Mouse (Mus musculus) hindbrain, embryonic 10.5 days (tissue): ENCODE data around the gene Actr1a. TPM values are rescaled to one million over a fixed set of nuclear protein-coding genes. Genes with fewer than 3 reads are reported as not detected.

ENCODE experiments used
- DNase-seq: peaks from one replicate; pipeline ENCODE4 v3.0.0-alpha.2; 2017; ENCODE audit warnings: low spot score
- H3K27ac ChIP-seq: fragments of 300-500 bp; sonication (generic); 2 replicates; pipeline ENCODE4 v1.5.1; 2016; ENCODE audit warnings: mild to moderate bottlenecking, moderate library complexity
- H3K27me3 ChIP-seq: fragments of 300-500 bp; sonication (generic); 2 replicates; pipeline ENCODE4 v1.6.1; 2016; ENCODE audit warnings: mild to moderate bottlenecking; ENCODE audit not compliant: poor library complexity, insufficient read depth, severe bottlenecking
- H3K36me3 ChIP-seq: fragments of 300-500 bp; sonication (generic); 2 replicates; pipeline ENCODE4 v1.6.1; 2016; ENCODE audit warnings: mild to moderate bottlenecking, moderate library complexity
- H3K4me1 ChIP-seq: fragments of 300-500 bp; sonication (generic); replicated peaks from 2 replicates; pipeline ENCODE4 v1.6.1; 2016; ENCODE audit warnings: mild to moderate bottlenecking
- H3K4me3 ChIP-seq: fragments of 300-500 bp; sonication (generic); 2 replicates; pipeline ENCODE4 v1.5.1; 2016; ENCODE audit warnings: mild to moderate bottlenecking, moderate library complexity
- H3K9me3 ChIP-seq: fragments of 300-500 bp; sonication (generic); 2 replicates; pipeline ENCODE4 v1.6.1; 2016; ENCODE audit warnings: mild to moderate bottlenecking, moderate library complexity
- WGBS: fragments of 180-500 bp; shearing (Covaris S2); methylation state at CpG from one replicate; pipeline ENCODE4 v1.1.7; 2016; 5-methylcytosine and 5-hydroxymethylcytosine counted together
- polyA plus RNA-seq: library from polyadenylated mRNA; unstranded; fragments of >200 nt; fragmentation: Nextera tagmentation; extraction: Ambion mirVana; gene quantifications from 2 replicates; pipeline ENCODE4 v1.2.1, GENCODE M21; 2016

The Actr1a gene
- polyA plus RNA-seq, 1 experiment from 2014 or later: 229 TPM

DNA sequence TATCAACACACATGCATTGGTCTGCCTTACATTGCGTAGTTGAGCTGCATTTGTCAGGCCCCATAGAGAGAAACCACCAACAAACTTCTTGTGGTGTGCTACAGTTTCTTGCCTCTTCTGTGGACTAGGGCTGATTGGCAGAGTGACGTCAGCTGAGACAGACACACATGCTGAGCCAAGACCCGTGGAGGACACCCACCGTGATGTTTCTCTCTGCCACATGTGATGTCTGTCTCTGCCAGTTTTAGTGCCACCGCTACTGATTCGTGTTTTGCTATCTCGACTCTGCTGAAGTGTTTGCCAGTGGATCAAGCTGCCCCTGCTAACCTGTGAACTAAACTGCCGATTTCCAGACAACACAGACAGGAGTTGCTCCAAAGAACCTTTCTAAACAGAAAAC is 33.4 kb downstream of the Actr1a start:
- DNase-seq: no peak
- WGBS: 85% methylated on average over 8 of the region's 8 CpGs
- no peak overlapping the region for H3K27ac ChIP-seq

DNA sequence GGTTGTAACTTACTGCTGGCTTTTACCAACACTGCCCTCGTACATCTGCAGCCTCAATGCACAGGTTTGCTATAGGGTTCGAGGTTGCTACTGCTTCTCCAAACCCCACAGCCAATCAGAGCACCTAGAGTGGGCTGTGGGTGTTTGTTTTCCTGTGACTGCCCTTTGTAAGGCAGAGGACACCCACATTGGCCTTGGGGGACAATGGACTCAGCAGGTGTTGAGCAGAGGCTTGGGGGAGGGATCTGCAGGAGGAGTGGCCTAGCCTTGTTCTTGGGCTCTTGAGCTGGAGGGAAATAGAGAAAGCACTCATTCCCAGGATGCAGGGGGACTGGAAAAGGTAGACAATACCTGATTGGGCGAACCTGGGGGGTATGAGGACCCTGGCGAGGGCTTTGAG is 37.2 kb downstream of the Actr1a start:
- Histone ChIP-seq H3K9me3 (no peaks in the 10 kb centered on the region), H3K27ac (no peak overlapping the region), H3K36me3 (no peaks in the 10 kb centered on the region), H3K27me3 (peaks cover 23% of the 10 kb centered on the region), H3K4me1 (peaks cover 22% of the 10 kb centered on the region), H3K4me3 (0 out of 2 replicates have a peak overlapping the region, but pooled peaks have one; percentile 69)
- 55% methylated on average over 4 of the region's 4 CpGs for WGBS
- no peak for DNase-seq

More for the DNA sequence above, 33.4 kb downstream of the Actr1a start:
- no peak overlapping the region for H3K4me3 ChIP-seq
- peaks cover 18% of the 10 kb centered on the region for H3K27me3 ChIP-seq
- no peaks in the 10 kb centered on the region for H3K9me3 ChIP-seq
- H3K4me1 ChIP-seq: peaks cover 14% of the 10 kb centered on the region
- no peaks in the 10 kb centered on the region for H3K36me3 ChIP-seq

DNA sequence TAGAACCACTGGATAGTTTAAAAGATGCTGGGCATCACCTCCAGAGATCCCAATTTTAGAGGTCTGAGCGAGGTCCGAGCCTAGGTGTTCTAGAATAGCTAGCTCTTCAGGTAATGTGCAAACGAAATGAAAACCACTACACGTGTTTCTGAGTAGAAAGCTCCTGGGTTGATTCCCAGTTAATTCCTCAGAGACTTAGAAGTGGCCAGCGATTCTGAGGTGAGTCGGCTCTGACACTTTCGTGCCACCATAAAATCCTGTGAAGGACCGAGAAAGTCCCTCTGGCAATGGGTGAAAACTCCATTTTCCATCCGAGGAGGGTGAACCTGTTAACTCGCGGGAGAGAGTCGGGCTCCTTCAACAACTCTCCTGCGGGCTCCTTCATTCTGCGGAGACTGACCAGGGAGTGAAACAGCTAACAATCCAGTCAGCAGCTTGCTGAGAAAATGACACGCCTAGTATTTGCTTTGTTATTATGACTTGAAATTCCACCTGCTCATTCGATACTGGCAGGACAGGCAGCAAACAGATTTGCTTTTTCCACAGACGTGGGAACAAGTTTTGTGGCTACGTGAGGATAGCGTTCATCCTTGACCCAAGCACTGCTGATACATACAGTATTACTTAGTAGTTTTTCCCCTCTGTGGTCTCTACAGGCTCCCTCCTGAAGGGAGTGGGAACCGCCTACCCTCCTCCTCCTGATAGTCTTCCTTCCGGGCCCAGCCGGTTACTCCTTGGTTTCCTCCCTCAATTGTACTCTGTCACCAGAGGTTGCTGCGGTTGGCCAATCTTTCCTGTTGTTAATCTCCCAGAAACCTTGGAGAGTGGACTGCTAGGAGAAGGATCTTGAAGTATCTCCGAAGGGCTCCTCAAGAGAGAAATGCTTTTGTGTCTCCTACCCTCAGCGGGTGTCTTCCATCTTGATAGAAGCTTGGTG is 37.9 kb downstream of the Actr1a start:
- no peaks in the 10 kb centered on the region for H3K9me3 ChIP-seq
- no peaks in the 10 kb centered on the region for H3K36me3 ChIP-seq
- H3K27ac ChIP-seq: peak overlapping the region; percentile 83; the same call in 1 of the 2 replicates
- H3K27me3 ChIP-seq: peaks cover 30% of the 10 kb centered on the region
- no peak for DNase-seq
- H3K4me3 ChIP-seq: peak overlapping the region; percentile 69
- WGBS: 18% methylated on average over 25 of the region's 25 CpGs
- peaks cover 22% of the 10 kb centered on the region for H3K4me1 ChIP-seq

DNA sequence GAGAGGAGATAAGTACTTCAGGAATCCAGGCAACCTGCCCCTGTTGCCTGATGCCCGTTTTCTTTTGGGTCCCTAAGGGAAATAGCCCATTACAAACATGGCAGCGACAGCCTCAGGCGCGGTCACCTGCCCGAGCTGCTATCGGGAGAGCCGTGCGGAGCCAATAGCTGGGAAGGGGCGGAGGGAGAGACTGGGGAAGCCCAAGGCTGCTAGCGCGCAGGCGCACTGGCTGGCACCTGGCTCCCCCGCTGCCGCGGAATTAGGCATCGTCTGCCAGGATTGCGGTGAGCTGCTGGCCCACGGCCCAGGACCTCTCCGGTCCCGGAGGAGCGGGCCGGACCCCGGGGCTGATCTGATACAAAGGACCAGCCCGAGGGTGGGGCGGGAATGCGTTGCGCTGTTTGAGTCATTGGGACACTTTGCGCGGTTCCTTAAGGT is 38.8 kb downstream of the Actr1a start:
- peak overlapping the region; percentile 69 for H3K4me3 ChIP-seq
- WGBS: under 1% methylated on average over 29 of the region's 29 CpGs
- peaks cover 22% of the 10 kb centered on the region for H3K4me1 ChIP-seq
- H3K36me3 ChIP-seq: no peaks in the 10 kb centered on the region
- peak; percentile 85 for DNase-seq
- H3K27me3 ChIP-seq: peaks cover 34% of the 10 kb centered on the region
- H3K9me3 ChIP-seq: no peaks in the 10 kb centered on the region
- H3K27ac ChIP-seq: peak overlapping the region; percentile 83

DNA sequence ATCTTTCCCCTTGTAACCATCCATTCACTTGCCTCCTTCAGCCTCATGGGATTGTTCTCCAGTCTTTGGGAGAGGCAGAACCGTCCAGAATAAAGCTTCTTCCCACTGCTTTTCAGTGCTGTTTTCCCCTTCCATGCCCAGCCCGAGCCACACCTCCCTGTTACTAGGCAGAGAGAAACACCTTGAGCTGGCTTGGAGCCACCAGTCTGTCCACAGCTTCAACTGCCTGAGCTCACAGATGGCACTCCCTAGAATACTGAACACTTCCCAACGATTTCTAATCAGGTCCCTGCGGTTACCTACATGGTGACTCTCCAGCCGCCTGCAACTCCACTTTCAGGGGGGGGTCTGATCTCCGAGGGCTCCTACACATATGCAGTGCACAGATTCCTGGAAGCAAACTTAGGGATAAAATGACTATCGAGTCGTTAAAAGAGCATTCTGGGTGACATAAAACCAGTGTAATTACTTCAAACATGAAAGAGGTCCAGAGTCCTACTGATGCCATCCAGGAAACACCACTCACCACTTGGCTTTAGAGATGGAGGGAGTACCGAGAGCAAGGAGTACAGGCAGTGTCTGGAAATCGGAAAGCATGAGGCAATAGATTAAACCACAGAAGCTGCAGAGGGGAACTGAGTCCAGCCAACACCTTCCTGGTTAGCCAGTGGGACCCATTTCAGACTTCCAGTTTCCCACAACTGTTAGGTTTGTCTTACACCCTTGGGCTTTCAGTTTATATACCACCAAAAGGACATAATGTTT is 45.2 kb downstream of the Actr1a start, which contains the start of gene 2310034G01Rik:
TSS of gene 2310034G01Rik (minus strand) at position 135 of the 765 bp plus-strand sequence.
- H3K27ac ChIP-seq: peak within 1 kb of the TSS; percentile 89
- H3K27me3 ChIP-seq: peaks cover 62% of the 10 kb centered on the region
- no peak for DNase-seq
- H3K4me1 ChIP-seq: peaks cover 22% of the 10 kb centered on the region
- H3K36me3 ChIP-seq: no peaks in the 10 kb centered on the region
- H3K9me3 ChIP-seq: no peaks in the 10 kb centered on the region
- H3K4me3 ChIP-seq: peak within 1 kb of the TSS; percentile 73
- 64% methylated on average over 10 of the region's 10 CpGs for WGBS

DNA sequence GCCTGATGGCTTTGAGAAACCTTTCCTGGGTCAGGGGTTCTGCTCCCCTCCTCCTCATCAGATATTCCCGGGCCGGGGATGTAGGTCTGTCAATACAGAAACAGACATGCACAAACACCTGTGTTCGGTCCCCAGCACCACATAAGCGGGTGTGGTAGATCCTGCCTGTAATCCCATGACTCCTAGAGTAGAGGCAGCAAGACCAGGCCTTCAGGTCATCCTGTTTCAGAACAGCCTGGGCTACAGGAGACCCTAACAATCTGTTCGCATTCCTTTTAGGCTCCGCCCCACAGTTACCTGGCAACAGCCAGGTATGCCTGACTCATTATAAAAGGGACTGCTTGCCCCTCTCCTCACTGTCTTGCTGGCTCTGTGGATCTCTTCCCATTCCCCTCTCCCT is 46.0 kb downstream of the Actr1a start:
- 24% methylated on average over 6 of the region's 6 CpGs for WGBS
- DNase-seq: no peak
- Histone ChIP-seq H3K27ac (peak overlapping the region; percentile 89; the same call in 1 of the 2 replicates), H3K4me1 (peaks cover 22% of the 10 kb centered on the region), H3K4me3 (peak overlapping the region; percentile 73), H3K36me3 (no peaks in the 10 kb centered on the region), H3K9me3 (no peaks in the 10 kb centered on the region), H3K27me3 (peaks cover 70% of the 10 kb centered on the region)

DNA sequence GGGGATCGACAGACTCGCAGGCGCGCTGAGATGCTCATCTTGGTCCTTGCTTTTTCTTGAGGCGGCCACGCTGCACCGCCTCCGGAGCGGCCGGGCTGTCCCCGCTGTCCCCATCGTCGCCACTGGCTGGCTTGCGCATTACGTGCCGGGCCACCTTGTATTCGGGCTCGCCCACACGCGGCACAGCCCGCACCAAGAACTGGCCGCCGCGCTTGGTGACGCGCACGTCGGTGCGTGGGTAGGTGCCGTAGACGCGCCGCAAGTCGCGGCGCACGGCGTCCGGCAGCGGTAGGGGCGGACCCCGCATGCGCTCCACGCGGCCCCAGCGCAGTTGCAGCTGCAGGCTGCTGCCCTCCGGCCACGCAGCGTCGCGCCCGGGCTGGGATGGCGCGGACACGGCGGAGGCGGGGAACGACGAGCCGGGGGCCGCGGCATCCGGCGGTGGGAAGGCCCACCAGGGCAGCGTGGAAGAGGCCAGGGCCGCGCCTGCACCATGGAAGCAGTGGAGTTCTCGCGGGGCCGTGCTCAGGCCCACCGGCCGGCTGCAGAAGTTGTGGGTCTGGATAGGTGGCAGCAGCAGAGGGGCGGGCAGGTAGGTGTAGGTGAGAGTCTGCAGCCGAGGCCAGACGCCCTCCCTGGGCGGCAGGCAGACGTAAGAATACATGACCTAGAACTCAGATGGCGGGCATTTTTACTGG is 46.6 kb downstream of the Actr1a start:
- Histone ChIP-seq H3K36me3 (no peaks in the 10 kb centered on the region), H3K4me3 (peak overlapping the region; percentile 73), H3K9me3 (no peaks in the 10 kb centered on the region), H3K27me3 (peaks cover 76% of the 10 kb centered on the region), H3K27ac (peak overlapping the region; percentile 89), H3K4me1 (peaks cover 22% of the 10 kb centered on the region)
- WGBS: under 1% methylated on average over 78 of the region's 78 CpGs
- DNase-seq: peak; percentile 79

DNA sequence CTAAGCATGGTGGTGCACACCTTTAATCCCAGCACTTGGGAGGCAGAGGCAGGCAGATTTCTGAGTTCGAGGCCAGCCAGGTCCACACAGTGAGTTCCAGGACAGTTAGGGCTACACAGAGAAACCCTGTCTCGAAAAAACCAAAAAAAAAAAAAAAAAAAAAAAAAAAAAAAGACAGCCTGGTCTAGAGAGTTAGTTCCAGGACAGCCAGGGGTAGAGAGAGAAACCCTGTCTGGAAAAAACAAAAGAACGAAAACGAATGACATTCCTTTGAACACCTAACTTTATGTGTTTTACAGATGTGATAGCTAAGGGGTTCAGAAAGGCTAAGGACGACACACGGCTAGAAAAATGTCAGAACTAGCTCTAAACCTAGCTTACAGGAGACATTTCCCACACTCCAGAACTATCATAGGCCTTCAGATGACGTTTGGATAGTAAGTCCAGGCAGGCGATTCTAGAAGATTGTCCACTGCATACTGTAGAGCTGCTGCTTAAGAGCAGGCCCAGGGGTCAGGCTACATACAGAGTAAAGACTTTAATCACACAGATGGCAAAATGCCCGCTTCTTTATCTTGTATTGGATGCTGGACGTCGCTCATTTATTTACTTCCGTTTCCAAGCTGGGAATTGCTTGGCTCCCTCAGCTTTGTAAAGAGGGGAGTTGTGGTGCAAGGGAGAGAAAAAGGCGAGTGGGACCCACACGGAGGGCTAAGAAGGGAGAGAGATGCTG is 47.4 kb downstream of the Actr1a start:
- Histone ChIP-seq H3K27me3 (peaks cover 80% of the 10 kb centered on the region), H3K4me3 (peak overlapping the region; percentile 73), H3K27ac (peak overlapping the region; percentile 89), H3K4me1 (peaks cover 22% of the 10 kb centered on the region), H3K36me3 (no peaks in the 10 kb centered on the region), H3K9me3 (no peaks in the 10 kb centered on the region)
- DNase-seq: no peak
- 35% methylated on average over 14 of the region's 14 CpGs for WGBS

DNA sequence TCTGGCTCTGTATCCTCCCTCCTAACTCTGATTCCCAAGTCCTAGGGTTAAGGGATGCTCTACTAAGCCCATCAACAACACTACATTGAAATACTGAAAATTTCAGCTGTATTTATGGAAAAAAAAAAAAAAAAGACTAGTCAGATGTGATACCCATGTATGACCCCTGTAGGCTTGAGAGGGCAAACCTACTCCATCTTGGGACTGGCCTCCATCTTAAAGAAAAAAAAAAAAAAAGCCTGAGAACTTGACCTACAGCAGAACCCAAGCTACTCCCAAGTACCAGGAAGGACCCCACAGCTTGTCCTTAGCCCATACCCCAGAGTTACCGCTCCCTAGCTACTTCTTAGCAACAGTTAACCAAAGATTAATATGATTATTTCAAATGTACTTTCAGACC is 48.4 kb downstream of the Actr1a start:
- no peak for DNase-seq
- H3K36me3 ChIP-seq: no peaks in the 10 kb centered on the region
- no peaks in the 10 kb centered on the region for H3K9me3 ChIP-seq
- 96% methylated on average over 1 of the region's 1 CpGs for WGBS
- no peak overlapping the region for H3K4me3 ChIP-seq
- H3K27me3 ChIP-seq: peaks cover 74% of the 10 kb centered on the region
- H3K4me1 ChIP-seq: peaks cover 22% of the 10 kb centered on the region
- H3K27ac ChIP-seq: no peak overlapping the region

DNA sequence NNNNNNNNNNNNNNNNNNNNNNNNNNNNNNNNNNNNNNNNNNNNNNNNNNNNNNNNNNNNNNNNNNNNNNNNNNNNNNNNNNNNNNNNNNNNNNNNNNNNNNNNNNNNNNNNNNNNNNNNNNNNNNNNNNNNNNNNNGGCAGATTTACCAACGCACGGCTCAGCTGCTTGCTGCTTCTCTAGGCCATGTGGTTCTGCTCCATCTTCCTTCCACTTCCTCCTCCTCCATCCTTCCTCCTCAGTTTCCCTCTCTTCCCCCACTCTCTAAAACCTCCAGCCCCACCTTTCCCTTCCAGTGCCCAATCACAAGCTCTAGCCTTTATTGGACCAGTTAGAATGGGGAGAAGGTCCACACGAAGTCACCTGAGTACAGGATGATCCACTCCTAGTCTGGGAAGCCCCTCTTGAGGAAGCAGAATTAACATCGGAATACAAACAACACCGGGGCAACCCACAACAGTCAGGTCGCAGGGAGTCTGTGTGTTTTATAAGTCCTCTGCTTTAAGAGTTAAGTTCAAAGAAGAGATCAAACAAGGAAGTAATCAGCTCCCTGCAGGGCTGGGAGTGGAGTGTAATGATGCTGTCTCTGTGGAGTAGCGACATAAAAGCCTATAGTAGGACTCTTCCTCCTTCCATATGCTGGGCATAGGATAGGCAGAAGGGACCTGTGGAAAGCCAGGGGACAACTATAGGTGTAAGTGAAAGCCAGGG is 50.7 kb downstream of the Actr1a start:
- Histone ChIP-seq H3K9me3 (no peaks in the 10 kb centered on the region), H3K4me3 (no peak overlapping the region), H3K27ac (no peak overlapping the region), H3K27me3 (peaks cover 63% of the 10 kb centered on the region), H3K4me1 (peaks cover 25% of the 10 kb centered on the region), H3K36me3 (no peaks in the 10 kb centered on the region)
- no peak for DNase-seq
- WGBS: 26% methylated on average over 7 of the region's 7 CpGs

DNA sequence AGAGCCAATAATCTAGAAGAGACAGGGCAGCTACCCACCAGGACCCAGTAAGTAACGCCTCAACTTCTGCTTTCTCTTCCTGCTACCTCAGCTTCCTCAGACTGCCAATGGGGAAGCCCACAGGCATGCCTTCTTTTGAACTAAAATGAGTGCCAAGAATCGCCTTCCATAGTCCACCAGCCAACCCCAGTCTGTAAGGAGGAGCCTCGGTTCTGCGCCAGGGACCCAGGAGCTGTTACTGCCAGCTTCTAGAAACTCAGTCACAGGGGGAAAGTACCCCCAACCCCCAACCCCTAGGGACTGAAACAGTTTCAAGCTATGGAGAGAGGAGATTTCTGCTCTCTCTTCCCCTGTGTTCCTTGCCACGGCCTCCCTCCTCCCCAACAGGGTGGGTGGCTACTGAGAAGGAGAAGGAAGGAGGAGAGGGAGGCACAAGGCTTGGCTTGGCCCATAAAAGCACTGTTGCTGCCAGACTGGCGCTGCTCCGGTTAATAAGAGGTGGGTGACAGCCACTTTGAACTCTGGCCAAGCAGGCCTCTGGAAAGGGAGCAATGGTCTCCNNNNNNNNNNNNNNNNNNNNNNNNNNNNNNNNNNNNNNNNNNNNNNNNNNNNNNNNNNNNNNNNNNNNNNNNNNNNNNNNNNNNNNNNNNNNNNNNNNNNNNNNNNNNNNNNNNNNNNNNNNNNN is 56.1 kb downstream of the Actr1a start:
- peaks cover 38% of the 10 kb centered on the region for H3K4me1 ChIP-seq
- H3K27me3 ChIP-seq: peaks cover 23% of the 10 kb centered on the region
- H3K4me3 ChIP-seq: 0 out of 2 replicates have a peak overlapping the region, but pooled peaks have one; percentile 75
- H3K27ac ChIP-seq: peak overlapping the region; percentile 95
- WGBS: 81% methylated on average over 7 of the region's 7 CpGs
- H3K9me3 ChIP-seq: no peaks in the 10 kb centered on the region
- H3K36me3 ChIP-seq: peaks cover 8% of the 10 kb centered on the region; the same call in 1 of the 2 replicates
- no peak for DNase-seq
